Mouse (Mus musculus) ES-E14 (cell line): ENCODE measurements around the gene Schip1. TPM values are rescaled to one million over a fixed set of nuclear protein-coding genes. Genes with fewer than 3 reads are reported as not detected.

ENCODE experiments used
- DNase-seq: peaks from one replicate; pipeline ENCODE4 v3.0.0-alpha.2; 2013; ENCODE audit warnings: low read depth, low spot score
- H3K27ac ChIP-seq: 2 replicates; pipeline ENCODE4 v1.5.1; 2012; ENCODE audit warnings: low read depth, mild to moderate bottlenecking, low read length, moderate library complexity, mixed read lengths; ENCODE audit not compliant: poor library complexity, insufficient read depth, severe bottlenecking
- H3K36me3 ChIP-seq: 2 replicates; pipeline ENCODE4 v1.6.1; 2012; ENCODE audit warnings: mild to moderate bottlenecking, low read length, moderate library complexity, mixed read lengths; ENCODE audit not compliant: control insufficient read depth, poor library complexity, insufficient read depth, severe bottlenecking
- H3K4me1 ChIP-seq, 2 experiments: fragments of 150-350 bp in 1 of 2; sonication (generic) in 1 of 2; 2 replicates each; pipeline ENCODE4 v1.6.1; 2012; ENCODE audit warnings: low read length in 2 of 2, mild to moderate bottlenecking in 1 of 2, mixed read lengths in 1 of 2; ENCODE audit not compliant: control insufficient read depth in 2 of 2, insufficient read depth in 2 of 2, poor library complexity in 1 of 2
- H3K4me3 ChIP-seq, 2 experiments: fragments of 150-350 bp in 1 of 2; sonication (generic) in 1 of 2; 2 replicates each; pipeline ENCODE4 v1.5.1; 2012; ENCODE audit warnings: low read length in 2 of 2, low read depth in 1 of 2, mild to moderate bottlenecking in 1 of 2, mixed read lengths in 1 of 2; ENCODE audit not compliant: insufficient read depth in 1 of 2, poor library complexity in 1 of 2, severe bottlenecking in 1 of 2
- H3K9ac ChIP-seq: 2 replicates; pipeline ENCODE4 v1.6.1; 2012; ENCODE audit warnings: low read depth, mild to moderate bottlenecking, low read length, mixed read lengths; ENCODE audit not compliant: poor library complexity, insufficient read depth, severe bottlenecking
- H3K9me3 ChIP-seq: fragments of 150-350 bp; sonication (generic); 2 replicates; pipeline ENCODE4 v1.6.1; 2012; ENCODE audit warnings: low read depth, mild to moderate bottlenecking, low read length; ENCODE audit not compliant: control insufficient read depth, insufficient read depth
- CHD2 ChIP-seq: IDR thresholded peaks from 2 replicates; pipeline ENCODE4 v1.6.1; 2014; ENCODE audit warnings: mild to moderate bottlenecking, low read depth, low read length, inconsistent platforms
- HCFC1 ChIP-seq: IDR thresholded peaks from 2 replicates; pipeline ENCODE4 v1.6.1; 2012; ENCODE audit warnings: low read length, inconsistent platforms, borderline replicate concordance; ENCODE audit not compliant: insufficient read depth
- MAFK ChIP-seq: IDR thresholded peaks from 2 replicates; pipeline ENCODE4 v1.6.1; 2014; ENCODE audit warnings: mild to moderate bottlenecking, low read depth, low read length, inconsistent platforms; ENCODE audit not compliant: insufficient read depth
- ZC3H11A ChIP-seq: IDR thresholded peaks from 2 replicates; pipeline ENCODE4 v1.6.1; 2012; ENCODE audit warnings: low read depth, mild to moderate bottlenecking, inconsistent platforms, low read length, borderline replicate concordance
- ZNF384 ChIP-seq: IDR thresholded peaks from 2 replicates; pipeline ENCODE4 v1.6.1; 2012; ENCODE audit warnings: low read depth, low read length, inconsistent platforms
- in situ Hi-C, 2 experiments: fragments of 600-800 bp; cut with MboI; formaldehyde crosslinking; loops; one replicate each; pipeline ENCODE4 v1.15.1; 2025; ENCODE audit warnings: low sequenced_read_pairs in 2 of 2, inconsistent platforms in 1 of 2; ENCODE audit not compliant: unreplicated experiment in 2 of 2
- total RNA-seq: library from RNA; depleted of rRNA; stranded (reverse); fragments of 300-350 nt; gene quantifications from 2 replicates; pipeline ENCODE4 v1.2.3, GENCODE M21; 2012

Schip1 gene
- total RNA-seq, 1 experiment: 38.3 TPM

DNA sequence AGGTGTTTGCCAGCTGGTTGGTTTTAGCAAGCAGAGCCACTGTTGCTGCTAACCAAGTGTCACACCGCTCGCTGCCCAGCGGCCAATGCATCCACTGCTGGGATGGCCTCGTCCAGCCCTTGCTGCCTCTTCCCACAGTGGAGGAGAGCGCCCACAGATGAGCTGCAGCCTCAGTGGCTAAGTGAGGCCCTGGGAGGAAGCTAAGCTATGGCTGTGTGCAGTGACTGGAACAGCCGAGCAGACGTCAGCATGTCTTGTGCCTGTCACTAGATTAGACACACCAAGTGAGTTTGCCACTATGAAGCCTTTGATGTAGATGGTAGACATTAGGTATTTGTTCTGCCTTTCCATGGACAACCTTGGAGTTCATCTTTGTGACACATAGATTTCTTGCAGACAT is 480.2 kb downstream of the Schip1 start:
- in situ Hi-C loops: loop anchor here (10.0 kb wide), 1 partner anchor 480 kb away; the partner anchor contains the start of gene Schip1 (in 2 of the 2)
- no peak overlapping the region for H3K9ac ChIP-seq
- DNase-seq: no peak
- TF ChIP-seq HCFC1 (no peak), ZNF384 (no peak), MAFK (no peak), CHD2 (no peak), ZC3H11A (no peak)
- H3K4me3 ChIP-seq: no peak overlapping the region
- H3K27ac ChIP-seq: no peak overlapping the region; the same call in 1 of the 2 replicates
- H3K36me3 ChIP-seq: peaks cover 3% of the 10 kb centered on the region; the same call in 1 of the 2 replicates
- H3K4me1 ChIP-seq: peaks cover 0 to 10% of the 10 kb centered on the region in 2 experiments; a peak in 1 of 4 replicates
- H3K9me3 ChIP-seq: no peaks in the 10 kb centered on the region

DNA sequence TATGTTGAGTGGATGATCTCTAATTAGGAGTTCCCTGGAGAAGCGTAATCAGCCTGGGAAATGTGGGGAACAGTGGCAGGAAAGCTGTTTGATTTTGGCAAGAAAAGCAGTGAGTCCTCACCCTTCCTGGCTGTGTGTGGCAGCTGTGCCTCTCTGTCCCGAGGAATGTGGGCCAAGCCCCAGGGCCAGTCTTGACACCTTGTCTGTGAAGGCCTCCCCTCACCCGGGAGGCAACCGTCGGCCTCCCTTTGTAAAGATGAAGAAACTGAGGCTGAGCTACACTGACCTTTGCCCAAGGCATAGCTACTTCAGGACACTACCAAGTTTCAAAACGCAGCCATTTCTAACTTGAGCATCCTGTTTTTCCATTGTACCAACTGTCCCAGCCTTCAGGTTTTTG is 481.3 kb downstream of the Schip1 start:
- TF ChIP-seq ZNF384 (no peak), MAFK (no peak), CHD2 (no peak), ZC3H11A (no peak), HCFC1 (no peak)
- in situ Hi-C loops: loop anchor here (10.0 kb wide), 1 partner anchor 481 kb away; the partner anchor contains the start of gene Schip1 (in 2 of the 2)
- Histone ChIP-seq H3K9ac (no peak overlapping the region), H3K9me3 (no peaks in the 10 kb centered on the region), H3K4me1 (peaks cover 0 to 10% of the 10 kb centered on the region in 2 experiments; a peak in 1 of 4 replicates), H3K27ac (no peak overlapping the region), H3K36me3 (peaks cover 3% of the 10 kb centered on the region; the same call in 1 of the 2 replicates), H3K4me3 (no peak overlapping the region)
- DNase-seq: no peak

DNA sequence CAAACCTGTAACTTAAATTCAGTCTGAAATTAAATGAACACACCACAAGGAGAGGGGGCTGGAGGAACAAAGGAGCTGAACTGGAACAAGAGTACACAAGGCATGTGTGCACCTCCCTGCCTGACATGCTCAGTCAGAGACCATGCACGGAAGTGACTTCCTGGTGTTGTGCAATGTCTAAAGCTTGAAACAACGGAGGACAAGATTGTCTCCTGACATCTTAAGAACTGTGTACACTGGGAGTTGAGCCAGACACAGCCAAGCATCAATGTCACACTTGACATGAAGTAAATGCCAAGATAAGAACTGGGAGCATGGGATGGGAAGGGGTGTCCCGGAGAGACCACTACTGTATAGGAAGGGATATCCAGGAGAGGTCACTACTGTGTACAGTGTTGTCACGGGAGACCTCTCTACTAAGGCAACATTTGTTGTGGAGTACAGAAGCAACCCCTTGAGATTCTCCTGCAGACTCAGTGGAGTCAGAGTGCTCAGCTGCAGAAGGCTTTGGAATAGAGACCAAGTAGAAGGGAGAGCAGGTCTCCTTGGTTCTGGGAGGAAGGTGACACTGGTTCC is 490.6 kb downstream of the Schip1 start:
- DNase-seq: no peak
- H3K4me3 ChIP-seq: no peak overlapping the region
- no peak overlapping the region for H3K9ac ChIP-seq
- no peak for TF ChIP-seq CHD2
- TF ChIP-seq ZNF384: no peak
- TF ChIP-seq MAFK: no peak
- TF ChIP-seq HCFC1: no peak
- TF ChIP-seq ZC3H11A: no peak
- no peaks in the 10 kb centered on the region for H3K9me3 ChIP-seq
- no peak overlapping the region for H3K27ac ChIP-seq
- H3K36me3 ChIP-seq: peaks cover 1% of the 10 kb centered on the region; the same call in 1 of the 2 replicates
- in situ Hi-C loops: no loop called here
- peaks cover 0 to 2% of the 10 kb centered on the region in 2 experiments; a peak in 1 of 4 replicates for H3K4me1 ChIP-seq

DNA sequence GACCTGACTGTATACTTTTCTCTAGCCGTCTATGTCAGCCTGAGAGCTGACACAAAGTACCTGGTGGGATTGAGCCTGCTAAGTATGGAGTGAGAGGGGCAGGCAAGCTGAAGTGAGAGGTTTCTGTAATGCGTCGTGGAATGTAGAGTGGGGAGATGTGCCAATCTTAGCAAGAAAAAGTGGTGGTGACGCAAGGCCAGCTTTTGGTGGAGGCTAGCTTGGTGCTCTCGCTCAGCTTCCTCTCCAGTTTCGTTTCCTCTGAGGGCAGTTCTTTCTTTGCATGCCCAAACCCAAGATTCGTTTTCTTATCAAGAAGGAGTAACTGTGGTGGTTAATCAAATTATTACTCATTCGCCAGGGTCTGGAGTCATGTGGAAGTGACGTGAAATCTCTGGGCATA is 492.3 kb downstream of the Schip1 start:
- TF ChIP-seq MAFK (no peak), ZNF384 (no peak), CHD2 (no peak), ZC3H11A (no peak), HCFC1 (no peak)
- Histone ChIP-seq H3K4me1 (peaks cover 0 to 2% of the 10 kb centered on the region in 2 experiments; a peak in 1 of 4 replicates), H3K9me3 (no peaks in the 10 kb centered on the region), H3K27ac (no peak overlapping the region), H3K9ac (no peak overlapping the region), H3K4me3 (no peak overlapping the region), H3K36me3 (peaks cover 1% of the 10 kb centered on the region; the same call in 1 of the 2 replicates)
- in situ Hi-C loops: no loop called here
- DNase-seq: no peak

DNA sequence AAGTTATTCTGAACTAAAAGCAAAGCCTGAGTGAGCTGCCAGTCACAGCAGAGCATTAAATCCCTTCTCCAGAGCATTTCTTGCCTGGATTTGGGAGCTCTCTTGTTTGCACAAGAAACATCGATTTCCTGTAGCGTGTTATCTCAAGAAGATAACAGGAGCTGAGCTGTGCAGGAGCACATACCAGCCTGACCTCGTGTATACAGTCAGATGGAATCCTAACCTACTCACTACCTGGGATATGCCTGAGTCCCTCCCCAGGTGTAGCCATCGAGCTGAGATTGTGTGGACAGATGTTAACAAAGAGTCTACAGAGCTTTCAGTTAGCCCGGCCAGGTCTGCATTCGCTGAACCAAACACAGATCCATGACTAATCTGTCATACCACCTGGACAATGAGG is 494.1 kb downstream of the Schip1 start:
- Histone ChIP-seq H3K36me3 (no peaks in the 10 kb centered on the region; the same call in 1 of the 2 replicates), H3K9ac (no peak overlapping the region), H3K4me1 (peaks cover under 1 to 2% of the 10 kb centered on the region in 2 experiments; a peak in 3 of 4 replicates), H3K9me3 (no peaks in the 10 kb centered on the region), H3K27ac (no peak overlapping the region), H3K4me3 (no peak overlapping the region)
- TF ChIP-seq CHD2 (no peak), ZC3H11A (no peak), MAFK (no peak), HCFC1 (no peak), ZNF384 (no peak)
- in situ Hi-C loops: no loop called here
- no peak for DNase-seq
